Mouse (Mus musculus): ENCODE results near the gene Gm45062.

DNA sequence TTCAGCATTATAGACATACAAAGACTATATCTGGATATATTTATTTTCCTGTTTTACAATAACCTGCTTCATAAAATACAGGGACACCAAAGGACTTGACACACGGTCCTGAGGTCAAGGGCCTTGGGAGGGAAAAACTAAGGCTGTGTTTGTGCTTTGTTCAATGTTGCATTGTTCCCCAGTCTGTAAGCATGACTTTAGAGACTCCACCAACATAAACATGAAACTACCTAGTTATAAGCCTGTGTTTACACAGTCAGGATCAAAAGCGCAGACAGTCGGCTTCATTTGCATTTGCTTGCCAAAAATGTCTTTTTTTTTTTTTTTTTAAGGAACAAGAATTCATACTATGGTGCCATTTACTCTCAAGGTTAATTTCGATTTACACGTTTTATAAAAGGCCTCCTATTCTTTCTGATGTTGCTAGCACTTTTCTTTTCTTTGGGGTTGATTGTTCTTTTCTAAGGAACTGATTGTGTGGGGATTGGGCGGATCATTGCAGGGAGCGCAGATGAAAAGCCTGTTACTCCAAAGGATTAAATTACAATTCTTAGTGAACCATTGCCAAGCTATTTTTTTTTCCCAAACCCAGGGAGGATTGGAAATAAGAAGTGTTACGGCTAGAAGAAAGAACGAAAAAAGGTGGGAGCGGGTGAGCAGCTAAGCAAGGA, 208.6 kb downstream of the Gm45062 start:
- TF ChIP-seq CTCF (IDR thresholded peaks at IDR 0.05; ENCODE audit: extremely low read depth, insufficient read depth, insufficient read length, insufficient replicate concordance) = no peak
- no peak for TF ChIP-seq POLR2A (IDR thresholded peaks at IDR 0.05; ENCODE audit: low read depth, low read length)

All from spleen, adult 2 months (tissue).